Mouse (Mus musculus) bone marrow, adult 2 months (tissue): ENCODE measurements at regions not wholly inside any gene's neighbourhood (a gene's known extent, or its start where the extent isn't known, plus 50 kb on each side); places are given as distances from the start of the nearest gene placed in this dataset.
"Not testable (repeated sequence)": the region's sequence is repeated elsewhere in the genome, so short reads cannot be mapped to it uniquely, and the experiment has no call there.

Source experiments
- H3K27ac ChIP-seq: fragments of 200-500 bp; 2 replicates; pipeline ENCODE4 v1.5.1; 2012; ENCODE audit warnings: low read depth, mild to moderate bottlenecking, control low read depth, inconsistent platforms, low read length; ENCODE audit not compliant: control insufficient read depth, poor library complexity, insufficient read depth
- H3K4me1 ChIP-seq: fragments of 200-500 bp; 2 replicates; pipeline ENCODE4 v1.6.1; 2011; ENCODE audit warnings: low read length; ENCODE audit not compliant: control insufficient read depth, insufficient read depth
- H3K4me3 ChIP-seq: fragments of 200-500 bp; replicated peaks from 2 replicates; pipeline ENCODE3; 2011; ENCODE audit warnings: mild to moderate bottlenecking, low read depth, low read length, control low read depth; ENCODE audit not compliant: control insufficient read depth
- CTCF ChIP-seq: fragments of 200-500 bp; IDR thresholded peaks from 2 replicates; pipeline ENCODE4 v1.5.1; 2011; ENCODE audit warnings: low read length, control low read depth; ENCODE audit not compliant: control insufficient read depth, insufficient read depth
- POLR2A ChIP-seq: fragments of 200-500 bp; IDR thresholded peaks from 2 replicates; pipeline ENCODE4 v1.6.1; 2011; ENCODE audit warnings: low read depth, mild to moderate bottlenecking, control low read depth, low read length, borderline replicate concordance; ENCODE audit not compliant: control insufficient read depth
- WGBS: fragments of 180-500 bp; shearing (Covaris S2); methylation state at CpG from one replicate; pipeline ENCODE4 v1.1.7; 2018; 5-methylcytosine and 5-hydroxymethylcytosine counted together

- 70% methylated on average over 2 of the region's 2 CpGs for WGBS
- Histone ChIP-seq H3K4me1 (no peaks in the 10 kb centered on the region), H3K27ac (no peak overlapping the region), H3K4me3 (no peak overlapping the region)
- TF ChIP-seq CTCF (no peak), POLR2A (no peak)
Observed at GRCm38 (mm10) chr17:9210626-9211025, 211.2 kb upstream of the Gm17728 start.

DNA sequence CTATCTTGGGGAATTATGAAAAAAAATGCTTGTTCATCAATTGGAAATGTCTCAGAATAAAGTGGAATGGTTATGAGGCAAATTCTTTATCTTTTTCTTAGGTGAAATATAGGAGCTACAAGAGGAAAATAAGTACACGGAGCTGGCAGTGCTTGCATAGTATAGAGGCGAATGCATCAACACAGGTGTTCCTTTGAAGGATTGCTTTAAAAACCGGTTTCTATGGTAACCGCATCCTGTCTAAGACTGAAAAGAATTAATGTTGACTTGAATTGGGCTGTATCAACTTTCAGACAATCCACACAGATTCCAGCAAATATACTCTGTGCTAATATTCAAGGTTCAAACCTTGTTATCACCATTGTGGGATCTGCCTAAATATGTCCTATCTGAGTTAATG is 198.8 kb upstream of the Gm17728 start:
- 78% methylated on average over 4 of the region's 4 CpGs for WGBS

GRCm38 (mm10) chr17:9227872-9228575 is 193.8 kb upstream of the Gm17728 start:
- 75% methylated on average over 10 of the region's 10 CpGs for WGBS
- no peak overlapping the region for H3K27ac ChIP-seq
- H3K4me1 ChIP-seq, result no peaks in the 10 kb centered on the region
- no peak overlapping the region for H3K4me3 ChIP-seq
- TF ChIP-seq POLR2A (no peak), CTCF (no peak)

More for the DNA sequence above, 198.8 kb upstream of the Gm17728 start:
- Histone ChIP-seq H3K27ac (no peak overlapping the region), H3K4me1 (no peaks in the 10 kb centered on the region), H3K4me3 (no peak overlapping the region)
- TF ChIP-seq POLR2A, result no peak
- no peak for TF ChIP-seq CTCF

- TF ChIP-seq CTCF, result no peak
- 66% methylated on average over 6 of the region's 6 CpGs for WGBS
- Histone ChIP-seq H3K27ac (no peak overlapping the region), H3K4me1 (no peaks in the 10 kb centered on the region), H3K4me3 (no peak overlapping the region)
Observed at GRCm38 (mm10) chr17:9235141-9235571, 186.7 kb upstream of the Gm17728 start.

- H3K4me1 ChIP-seq, result no peaks in the 10 kb centered on the region
- H3K4me3 ChIP-seq, result no peak overlapping the region
- TF ChIP-seq POLR2A (no peak), CTCF (no peak)
- 59% methylated on average over 5 of the region's 5 CpGs for WGBS
- no peak overlapping the region for H3K27ac ChIP-seq
Observed at GRCm38 (mm10) chr17:9258646-9259170, 163.2 kb upstream of the Gm17728 start.

DNA sequence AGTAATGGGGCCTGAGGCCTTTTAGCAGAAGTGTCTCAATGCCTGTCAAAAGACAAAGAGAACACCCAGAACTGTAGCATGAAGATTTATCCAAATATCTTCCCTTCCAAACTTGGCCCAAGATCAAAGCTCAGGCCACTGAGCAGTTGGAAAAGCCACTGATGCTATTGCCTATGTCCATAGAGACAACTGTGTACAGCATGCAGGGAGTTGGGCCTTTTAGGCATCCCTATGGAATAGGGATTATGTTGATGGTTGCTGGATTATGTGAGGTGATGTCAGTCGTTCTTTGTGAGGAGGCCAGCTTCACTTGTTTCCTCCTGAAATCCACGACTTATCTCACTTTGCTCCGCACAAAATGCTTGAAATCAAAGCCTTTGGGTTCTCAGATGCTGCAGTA is 153.1 kb upstream of the Gm17728 start:
- no peak for TF ChIP-seq CTCF
- TF ChIP-seq POLR2A, result no peak
- Histone ChIP-seq H3K4me1 (no peaks in the 10 kb centered on the region), H3K4me3 (no peak overlapping the region), H3K27ac (no peak overlapping the region)
- 78% methylated on average over 3 of the region's 3 CpGs for WGBS

GRCm38 (mm10) chr17:9278046-9278445 is 143.8 kb upstream of the Gm17728 start:
- not testable (repeated sequence) for H3K27ac ChIP-seq, H3K4me3 ChIP-seq, H3K4me1 ChIP-seq
- 40% methylated on average over 3 of the region's 3 CpGs for WGBS

DNA sequence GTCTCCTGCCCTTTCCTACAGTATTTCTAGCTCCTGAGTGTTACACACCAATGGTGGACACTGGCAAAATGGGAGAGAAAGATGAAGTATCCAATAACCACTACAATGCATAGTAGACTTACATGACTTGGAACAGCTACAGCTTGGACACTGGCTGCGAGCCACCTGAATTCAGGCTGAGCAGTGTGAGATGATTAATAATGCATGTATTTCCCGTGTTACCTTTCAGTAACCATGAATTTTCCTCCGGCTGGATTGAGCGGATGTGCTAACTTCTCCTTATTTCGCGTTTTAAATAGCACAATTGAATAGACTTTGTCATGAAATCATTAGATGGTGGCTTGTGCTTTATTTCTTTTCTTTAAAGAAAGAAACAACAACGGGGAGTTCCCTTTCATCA is 142.4 kb upstream of the Gm17728 start:
- 78% methylated on average over 7 of the region's 7 CpGs for WGBS
- no peak for TF ChIP-seq CTCF
- no peak for TF ChIP-seq POLR2A
- Histone ChIP-seq H3K4me1 (no peaks in the 10 kb centered on the region), H3K4me3 (no peak overlapping the region), H3K27ac (no peak overlapping the region)

DNA sequence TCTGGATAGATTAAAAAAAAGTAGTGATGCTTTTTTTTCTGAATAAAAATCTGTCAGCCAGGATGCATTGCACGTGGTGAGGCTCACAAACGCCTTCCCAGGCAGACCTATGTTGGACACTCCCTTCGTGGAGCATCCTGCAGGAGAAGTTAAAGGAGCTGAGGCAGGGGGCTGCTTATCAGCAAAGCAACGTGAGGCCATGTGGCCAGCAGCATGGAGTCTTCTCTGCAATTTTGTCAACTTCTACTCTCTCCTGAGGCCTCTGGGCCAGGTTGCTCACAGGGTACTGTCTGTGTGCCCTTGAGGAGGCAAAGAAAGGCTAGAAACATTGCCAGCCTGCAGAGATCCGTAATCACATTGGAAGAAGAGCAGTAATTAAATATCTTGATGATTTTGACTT is 140.0 kb upstream of the Gm17728 start:
- Histone ChIP-seq H3K27ac (no peak overlapping the region), H3K4me3 (no peak overlapping the region), H3K4me1 (no peaks in the 10 kb centered on the region)
- WGBS, result 70% methylated on average over 5 of the region's 5 CpGs
- TF ChIP-seq CTCF, result no peak
- TF ChIP-seq POLR2A, result no peak
